Mouse (Mus musculus) testis, adult 2 months (tissue): Measurements from ENCODE around the gene Kif16b. TPM values are rescaled to one million over a fixed set of nuclear protein-coding genes. Genes with fewer than 3 reads are reported as not detected.
A peak's percentile ranks its signal among the peaks of the same experiment; 100 is the strongest.

Experiments used
- H3K27ac ChIP-seq: fragments of 200-500 bp; 2 replicates; pipeline ENCODE4 v1.5.1; 2012; ENCODE audit warnings: low read depth, low read length; ENCODE audit not compliant: control insufficient read depth, insufficient read depth
- H3K27me3 ChIP-seq: fragments of 200-500 bp; 2 replicates; pipeline ENCODE4 v1.6.1; 2012; ENCODE audit warnings: mild to moderate bottlenecking, low read length, moderate library complexity; ENCODE audit not compliant: control insufficient read depth, insufficient read depth
- H3K36me3 ChIP-seq: fragments of 200-500 bp; 2 replicates; pipeline ENCODE4 v1.6.1; 2012; ENCODE audit warnings: mild to moderate bottlenecking, low read length; ENCODE audit not compliant: control insufficient read depth, insufficient read depth
- H3K4me1 ChIP-seq: fragments of 200-500 bp; 2 replicates; pipeline ENCODE4 v1.6.1; 2012; ENCODE audit warnings: low read length; ENCODE audit not compliant: control insufficient read depth, insufficient read depth
- H3K4me3 ChIP-seq: fragments of 200-500 bp; 2 replicates; pipeline ENCODE4 v1.5.1; 2012; ENCODE audit warnings: low read depth, mild to moderate bottlenecking, low read length, moderate library complexity, mixed read lengths; ENCODE audit not compliant: control insufficient read depth
- CTCF ChIP-seq: fragments of 200-500 bp; IDR thresholded peaks from 2 replicates; pipeline ENCODE4 v1.5.1; 2012; ENCODE audit warnings: low read depth, mild to moderate bottlenecking, inconsistent platforms, low read length, moderate library complexity; ENCODE audit not compliant: control insufficient read depth, insufficient read depth, insufficient replicate concordance
- POLR2A ChIP-seq: fragments of 200-500 bp; IDR thresholded peaks from 2 replicates; pipeline ENCODE4 v1.6.1; 2012; ENCODE audit warnings: low read depth, mild to moderate bottlenecking, inconsistent platforms, low read length, moderate library complexity; ENCODE audit not compliant: control insufficient read depth
- polyA plus RNA-seq: library from polyadenylated mRNA; depleted of rRNA; stranded (reverse); fragments of >200 nt; gene quantifications from 2 replicates; pipeline ENCODE4 v1.2.3, GENCODE M21; 2012

The Kif16b gene
- polyA plus RNA-seq, 1 experiment, result 11.9 TPM

DNA sequence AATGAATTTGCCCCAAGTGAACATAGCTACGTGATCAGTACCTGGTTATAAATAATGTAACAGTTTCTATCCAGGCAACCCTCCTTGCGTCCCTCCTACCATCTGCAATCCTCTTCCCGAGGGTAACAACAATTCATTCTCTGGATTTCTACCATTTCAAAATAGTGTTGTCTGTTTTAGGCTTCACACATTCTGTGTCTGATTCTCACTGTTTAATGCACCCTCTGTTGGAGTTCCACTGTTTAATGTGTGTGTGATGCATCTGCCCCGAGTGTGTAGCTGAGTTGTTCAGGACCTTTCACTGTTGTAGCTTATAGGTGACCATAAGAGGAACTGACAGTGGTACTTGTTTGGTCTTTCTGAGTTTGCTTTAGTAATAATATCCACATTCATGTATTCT lies 275.6 kb downstream of the Kif16b start:
- H3K27me3 ChIP-seq, result no peaks in the 10 kb centered on the region
- H3K4me1 ChIP-seq, result no peaks in the 10 kb centered on the region
- H3K36me3 ChIP-seq, result no peaks in the 10 kb centered on the region
- TF ChIP-seq POLR2A (no peak), CTCF (no peak)
- no peak overlapping the region for H3K27ac ChIP-seq
- no peak overlapping the region for H3K4me3 ChIP-seq

DNA sequence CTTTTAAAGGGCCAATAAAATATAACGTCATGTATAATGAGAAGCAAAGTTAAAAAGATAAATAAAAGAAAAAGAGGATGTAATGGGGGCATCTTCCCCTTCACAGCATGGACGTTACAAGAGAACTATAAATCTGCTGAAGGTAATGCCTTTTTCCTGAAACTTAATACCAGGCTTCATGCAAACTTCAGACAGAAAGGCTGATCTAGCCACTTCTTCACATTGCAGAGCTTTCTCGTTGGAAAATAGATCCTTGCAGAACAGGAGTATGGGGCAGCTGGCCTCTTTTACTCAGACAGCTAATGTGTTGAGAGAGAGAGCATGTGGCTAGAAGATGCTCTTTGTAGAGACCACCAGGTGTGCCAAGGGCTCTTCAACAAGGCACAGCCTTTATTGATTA lies 276.2 kb downstream of the Kif16b start:
- no peaks in the 10 kb centered on the region for H3K4me1 ChIP-seq

DNA sequence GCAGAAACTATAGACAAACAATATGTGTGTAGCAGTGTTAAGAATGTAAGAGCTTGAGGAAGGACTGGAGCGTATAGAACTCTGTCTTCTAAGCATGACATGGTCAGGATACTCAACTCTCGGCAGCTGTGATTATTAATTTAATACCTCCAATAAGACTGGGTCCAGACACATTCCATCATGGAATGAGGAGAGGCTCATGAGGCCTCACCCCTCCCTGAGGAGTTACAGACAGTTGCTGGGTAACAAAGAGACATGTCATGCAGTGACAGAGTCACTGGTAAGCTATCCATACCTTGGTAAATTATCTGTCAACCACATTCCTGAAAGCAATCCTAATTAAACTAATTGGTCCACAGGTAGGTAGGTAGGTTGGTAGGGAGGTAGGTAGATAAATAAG lies 277.1 kb downstream of the Kif16b start:
- H3K27ac ChIP-seq, result no peak overlapping the region
- no peaks in the 10 kb centered on the region for H3K4me1 ChIP-seq
- H3K36me3 ChIP-seq, result no peaks in the 10 kb centered on the region
- TF ChIP-seq POLR2A (no peak), CTCF (no peak)
- H3K4me3 ChIP-seq, result no peak overlapping the region
- no peaks in the 10 kb centered on the region for H3K27me3 ChIP-seq

More for the DNA sequence above, 276.2 kb downstream of the Kif16b start:
- H3K27me3 ChIP-seq, result no peaks in the 10 kb centered on the region
- H3K4me3 ChIP-seq, result no peak overlapping the region
- no peaks in the 10 kb centered on the region for H3K36me3 ChIP-seq
- H3K27ac ChIP-seq, result no peak overlapping the region
- TF ChIP-seq POLR2A (no peak), CTCF (no peak)

DNA sequence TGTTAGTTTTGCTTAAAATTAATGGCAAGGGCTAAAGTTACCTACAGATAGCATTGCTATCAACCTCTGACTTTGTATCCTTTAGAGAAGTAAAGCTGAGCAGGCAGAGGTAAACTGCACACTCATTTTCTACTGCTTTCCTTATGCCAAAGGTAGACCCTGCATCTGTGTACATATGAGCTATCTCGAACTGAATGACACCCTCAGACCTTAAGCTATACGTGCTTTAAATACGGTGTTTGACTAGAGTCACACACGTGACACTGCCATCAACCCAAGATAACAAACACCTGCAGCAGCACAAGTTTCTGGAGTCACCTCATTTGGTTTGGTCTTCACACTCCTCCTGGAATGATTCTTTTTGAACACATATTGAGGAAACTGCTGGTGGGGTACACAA lies 280.2 kb downstream of the Kif16b start:
- TF ChIP-seq POLR2A (no peak), CTCF (no peak)
- H3K36me3 ChIP-seq, result no peaks in the 10 kb centered on the region
- H3K4me3 ChIP-seq, result no peak overlapping the region
- no peaks in the 10 kb centered on the region for H3K27me3 ChIP-seq
- no peak overlapping the region for H3K27ac ChIP-seq
- H3K4me1 ChIP-seq, result no peaks in the 10 kb centered on the region

DNA sequence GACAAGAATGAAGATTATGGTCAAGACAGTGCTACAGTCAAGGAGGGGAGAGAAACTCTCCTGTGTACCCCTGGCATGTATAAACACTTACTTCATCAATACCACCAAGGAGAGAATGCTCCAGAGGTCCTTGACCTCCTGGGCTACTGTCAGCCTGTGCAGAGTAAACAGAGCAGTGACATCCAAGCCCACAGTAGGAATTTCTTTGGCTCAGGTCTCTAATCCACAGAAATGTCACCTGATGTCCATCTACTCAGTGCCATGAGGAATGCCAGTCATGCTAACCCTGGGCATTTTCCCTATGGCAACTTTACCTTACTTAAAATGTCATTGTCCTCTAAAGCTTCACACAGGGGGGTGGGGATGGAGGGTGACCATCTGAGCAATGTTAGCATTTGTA lies 281.4 kb downstream of the Kif16b start:
- TF ChIP-seq CTCF, result no peak
- TF ChIP-seq POLR2A, result no peak
- no peak overlapping the region for H3K27ac ChIP-seq
- H3K4me1 ChIP-seq, result no peaks in the 10 kb centered on the region
- no peak overlapping the region for H3K4me3 ChIP-seq
- no peaks in the 10 kb centered on the region for H3K36me3 ChIP-seq
- H3K27me3 ChIP-seq, result no peaks in the 10 kb centered on the region

DNA sequence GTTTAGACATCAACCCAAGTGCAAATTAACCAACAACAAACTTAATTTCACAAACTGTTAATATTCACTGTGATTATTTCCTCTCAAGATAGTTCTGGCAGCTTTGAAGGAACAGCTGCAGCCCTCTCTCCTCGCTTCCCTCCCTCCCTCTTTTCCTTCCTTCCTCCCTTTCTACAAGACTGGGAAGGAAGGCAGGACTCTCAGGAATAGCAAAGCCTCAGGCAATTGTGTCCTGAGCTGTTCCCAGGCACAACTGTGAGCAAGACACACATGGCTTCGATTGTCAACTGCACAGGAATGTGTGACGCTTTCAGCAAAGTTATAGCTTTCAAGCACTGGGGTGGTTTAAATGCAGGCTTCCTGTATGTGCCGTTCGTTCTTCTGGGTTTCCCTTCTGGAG lies 286.8 kb downstream of the Kif16b start:
- Histone ChIP-seq H3K36me3 (no peaks in the 10 kb centered on the region), H3K4me3 (no peak overlapping the region), H3K4me1 (no peaks in the 10 kb centered on the region), H3K27ac (no peak overlapping the region), H3K27me3 (no peaks in the 10 kb centered on the region)
- TF ChIP-seq POLR2A, result no peak
- no peak for TF ChIP-seq CTCF

DNA sequence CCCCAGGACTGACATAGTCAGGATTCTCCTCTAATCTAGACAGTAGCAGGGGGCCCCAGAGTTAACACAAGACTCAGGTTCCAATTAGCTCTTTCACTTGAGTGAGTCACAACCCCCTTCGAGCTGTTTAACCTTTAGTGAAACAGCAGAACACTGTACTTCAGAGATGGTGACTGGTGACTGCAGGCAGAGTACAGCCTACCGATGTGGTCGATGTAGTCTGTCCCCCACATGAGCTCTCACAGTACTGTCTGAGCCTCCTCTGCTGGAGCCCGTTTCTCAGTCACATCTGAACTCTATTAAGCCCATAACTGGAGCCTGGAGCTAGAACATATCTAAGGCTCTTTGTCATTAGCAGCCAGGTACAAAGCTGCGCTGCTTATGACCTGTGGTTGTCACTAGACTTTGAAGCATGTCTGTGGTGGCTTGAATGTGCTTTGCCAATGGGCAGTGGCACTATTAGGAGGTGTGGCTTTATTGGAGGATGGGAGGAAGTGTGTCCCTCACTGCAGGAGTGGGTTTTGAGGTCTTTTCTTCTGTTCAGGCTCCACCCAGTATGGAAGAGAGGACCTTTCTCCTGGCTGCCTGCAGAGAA lies 288.9 kb downstream of the Kif16b start:
- no peaks in the 10 kb centered on the region for H3K4me1 ChIP-seq
- H3K4me3 ChIP-seq, result no peak overlapping the region
- H3K27me3 ChIP-seq, result no peaks in the 10 kb centered on the region
- H3K27ac ChIP-seq, result no peak overlapping the region
- TF ChIP-seq POLR2A (no peak), CTCF (no peak)
- no peaks in the 10 kb centered on the region for H3K36me3 ChIP-seq

DNA sequence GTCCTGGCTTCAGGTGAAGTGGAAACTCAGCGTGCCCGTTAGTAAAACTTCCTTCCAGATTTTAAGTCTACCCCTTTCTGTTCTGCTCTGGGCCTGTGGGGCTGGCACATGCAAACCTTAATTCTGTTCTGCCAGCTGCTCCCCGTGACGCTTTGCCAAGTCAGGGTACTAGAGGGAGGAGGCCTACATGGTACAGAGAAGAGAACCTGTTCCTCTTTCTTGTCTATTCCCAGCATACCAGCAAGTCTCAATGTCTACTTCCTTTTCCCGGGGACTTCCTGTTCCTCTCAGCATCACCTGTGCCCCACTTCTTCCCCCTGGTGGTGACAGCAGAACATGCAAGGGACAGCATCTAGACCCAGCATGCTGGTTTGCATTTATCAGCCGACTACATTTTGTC lies 290.2 kb downstream of the Kif16b start:
- Histone ChIP-seq H3K27me3 (no peaks in the 10 kb centered on the region), H3K27ac (no peak overlapping the region), H3K4me3 (no peak overlapping the region), H3K36me3 (no peaks in the 10 kb centered on the region), H3K4me1 (no peaks in the 10 kb centered on the region)
- peak; percentile 43; the same call in 1 of the 2 replicates for TF ChIP-seq CTCF
- no peak for TF ChIP-seq POLR2A
